Mouse (Mus musculus) megakaryocyte, embryonic 14.5 days (primary cell): ENCODE measurements at regions not wholly inside any gene's neighbourhood (a gene's known extent, or its start where the extent isn't known, plus 50 kb on each side); places are given as distances from the start of the nearest gene placed in this dataset.

Experiments
- FLI1 ChIP-seq: IDR thresholded peaks from 2 replicates; pipeline ENCODE4 v1.6.1; 2012; ENCODE audit warnings: low read length, inconsistent platforms, mixed read lengths
- GATA1 ChIP-seq: IDR thresholded peaks from 3 replicates; pipeline ENCODE4 v1.6.1; 2012; ENCODE audit warnings: mixed read lengths, low read length, inconsistent platforms, borderline replicate concordance

- TF ChIP-seq GATA1 (no peak), FLI1 (no peak)
Measured at GRCm38 (mm10) chr2:166324954-166325353, 169.5 kb upstream of the Sulf2 start.
